Mouse (Mus musculus) embryonic facial prominence, embryonic 10.5 days (tissue): ENCODE measurements around the gene Tamm41. TPM values are rescaled to one million over a fixed set of nuclear protein-coding genes. Genes with fewer than 3 reads are reported as not detected.

ENCODE experiments used
- DNase-seq: peaks from one replicate; pipeline ENCODE4 v3.0.0-alpha.2; 2017; ENCODE audit warnings: low spot score
- H3K27ac ChIP-seq: fragments of 300-500 bp; sonication (generic); replicated peaks from 2 replicates; pipeline ENCODE4 v1.5.1; 2016; ENCODE audit warnings: mild to moderate bottlenecking
- H3K27me3 ChIP-seq: fragments of 300-500 bp; sonication (generic); replicated peaks from 2 replicates; pipeline ENCODE4 v1.6.1; 2016; ENCODE audit warnings: low read depth, mild to moderate bottlenecking; ENCODE audit not compliant: poor library complexity, severe bottlenecking
- H3K36me3 ChIP-seq: fragments of 300-500 bp; sonication (generic); replicated peaks from 2 replicates; pipeline ENCODE4 v1.6.1; 2016; ENCODE audit warnings: mild to moderate bottlenecking, moderate library complexity
- H3K4me1 ChIP-seq: fragments of 300-500 bp; sonication (generic); 2 replicates; pipeline ENCODE4 v1.6.1; 2016
- H3K4me3 ChIP-seq: fragments of 300-500 bp; sonication (generic); 2 replicates; pipeline ENCODE4 v1.5.1; 2016; ENCODE audit warnings: mild to moderate bottlenecking, moderate library complexity
- H3K9me3 ChIP-seq: fragments of 300-500 bp; sonication (generic); 2 replicates; pipeline ENCODE4 v1.6.1; 2016; ENCODE audit warnings: mild to moderate bottlenecking
- WGBS: fragments of 180-500 bp; shearing (Covaris S2); methylation state at CpG from one replicate; pipeline ENCODE4 v1.1.7; 2016; 5-methylcytosine and 5-hydroxymethylcytosine counted together
- polyA plus RNA-seq: library from polyadenylated mRNA; unstranded; fragments of >200 nt; fragmentation: Nextera tagmentation; extraction: Ambion mirVana; gene quantifications from 2 replicates; pipeline ENCODE4 v1.2.1, GENCODE M21; 2016

Tamm41 gene
- polyA plus RNA-seq, 1 experiment from 2014 or later: 96.8 TPM

- H3K27ac ChIP-seq: no peak overlapping the region
- no peak for DNase-seq
- peaks cover 76% of the 10 kb centered on the region for H3K36me3 ChIP-seq
- H3K4me1 ChIP-seq: peaks cover 19% of the 10 kb centered on the region
- no peaks in the 10 kb centered on the region for H3K27me3 ChIP-seq
- H3K4me3 ChIP-seq: no peak overlapping the region
- H3K9me3 ChIP-seq: no peaks in the 10 kb centered on the region
- 73% methylated on average over 9 of the region's 9 CpGs for WGBS
Measured at GRCm38 (mm10) chr6:115010815-115011214, 26.9 kb downstream of the Tamm41 start.

GRCm38 (mm10) chr6:115010304-115010703, 27.4 kb downstream of the Tamm41 start:
- Histone ChIP-seq H3K4me3 (no peak overlapping the region), H3K36me3 (peaks cover 76% of the 10 kb centered on the region), H3K27me3 (no peaks in the 10 kb centered on the region), H3K9me3 (no peaks in the 10 kb centered on the region), H3K4me1 (peaks cover 19% of the 10 kb centered on the region), H3K27ac (no peak overlapping the region)
- WGBS: 84% methylated on average over 9 of the region's 9 CpGs
- no peak for DNase-seq

GRCm38 (mm10) chr6:115007728-115008127, 29.9 kb downstream of the Tamm41 start:
- H3K27ac ChIP-seq: peak overlapping the region; percentile 65; the same call in 1 of the 2 replicates
- no peaks in the 10 kb centered on the region for H3K27me3 ChIP-seq
- no peaks in the 10 kb centered on the region for H3K9me3 ChIP-seq
- H3K36me3 ChIP-seq: peaks cover 67% of the 10 kb centered on the region
- H3K4me1 ChIP-seq: peaks cover 17% of the 10 kb centered on the region
- WGBS: 29% methylated on average over 5 of the region's 5 CpGs
- no peak overlapping the region for H3K4me3 ChIP-seq
- peak; percentile 83 for DNase-seq

GRCm38 (mm10) chr6:115006948-115007347, 30.7 kb downstream of the Tamm41 start:
- Histone ChIP-seq H3K36me3 (peaks cover 61% of the 10 kb centered on the region), H3K27me3 (no peaks in the 10 kb centered on the region), H3K27ac (peak overlapping the region; percentile 65), H3K9me3 (no peaks in the 10 kb centered on the region), H3K4me3 (no peak overlapping the region), H3K4me1 (peaks cover 15% of the 10 kb centered on the region)
- DNase-seq: peak; percentile 38
- 48% methylated on average over 6 of the region's 6 CpGs for WGBS

GRCm38 (mm10) chr6:115006065-115006464, 31.6 kb downstream of the Tamm41 start:
- no peak for DNase-seq
- Histone ChIP-seq H3K27ac (no peak overlapping the region; the same call in 1 of the 2 replicates), H3K27me3 (no peaks in the 10 kb centered on the region), H3K4me3 (no peak overlapping the region), H3K4me1 (peaks cover 15% of the 10 kb centered on the region), H3K36me3 (peaks cover 55% of the 10 kb centered on the region), H3K9me3 (no peaks in the 10 kb centered on the region)
- WGBS: 81% methylated on average over 3 of the region's 3 CpGs

- Histone ChIP-seq H3K27ac (no peak overlapping the region; the same call in 1 of the 2 replicates), H3K4me3 (no peak overlapping the region), H3K9me3 (no peaks in the 10 kb centered on the region), H3K27me3 (no peaks in the 10 kb centered on the region), H3K36me3 (peaks cover 53% of the 10 kb centered on the region), H3K4me1 (peaks cover 15% of the 10 kb centered on the region)
- WGBS: 83% methylated on average over 8 of the region's 8 CpGs
- no peak for DNase-seq
Measured at GRCm38 (mm10) chr6:115005351-115005890, 32.3 kb downstream of the Tamm41 start.

- Histone ChIP-seq H3K27me3 (no peaks in the 10 kb centered on the region), H3K27ac (no peak overlapping the region), H3K36me3 (peaks cover 53% of the 10 kb centered on the region), H3K4me1 (peaks cover 15% of the 10 kb centered on the region), H3K9me3 (no peaks in the 10 kb centered on the region), H3K4me3 (no peak overlapping the region)
- DNase-seq: no peak
- 84% methylated on average over 8 of the region's 8 CpGs for WGBS
Measured at GRCm38 (mm10) chr6:115004636-115005035, 33.0 kb downstream of the Tamm41 start.

GRCm38 (mm10) chr6:114998374-114999031, 39.2 kb downstream of the Tamm41 start:
- no peak overlapping the region for H3K4me3 ChIP-seq
- no peaks in the 10 kb centered on the region for H3K27me3 ChIP-seq
- 88% methylated on average over 16 of the region's 16 CpGs for WGBS
- no peak for DNase-seq
- no peaks in the 10 kb centered on the region for H3K9me3 ChIP-seq
- H3K36me3 ChIP-seq: peaks cover 17% of the 10 kb centered on the region
- H3K4me1 ChIP-seq: peaks cover 23% of the 10 kb centered on the region
- no peak overlapping the region for H3K27ac ChIP-seq

GRCm38 (mm10) chr6:114997471-114997870, 40.2 kb downstream of the Tamm41 start:
- no peak overlapping the region for H3K27ac ChIP-seq
- H3K36me3 ChIP-seq: peaks cover 17% of the 10 kb centered on the region
- WGBS: 43% methylated on average over 5 of the region's 5 CpGs
- H3K4me1 ChIP-seq: peaks cover 23% of the 10 kb centered on the region
- H3K27me3 ChIP-seq: no peaks in the 10 kb centered on the region
- DNase-seq: peak; percentile 41
- H3K9me3 ChIP-seq: no peaks in the 10 kb centered on the region
- H3K4me3 ChIP-seq: no peak overlapping the region

- H3K4me3 ChIP-seq: no peak overlapping the region
- H3K9me3 ChIP-seq: no peaks in the 10 kb centered on the region
- H3K4me1 ChIP-seq: peaks cover 23% of the 10 kb centered on the region
- H3K36me3 ChIP-seq: peaks cover 17% of the 10 kb centered on the region
- WGBS: 73% methylated on average over 5 of the region's 5 CpGs
- H3K27me3 ChIP-seq: no peaks in the 10 kb centered on the region
- no peak overlapping the region for H3K27ac ChIP-seq
- no peak for DNase-seq
Measured at GRCm38 (mm10) chr6:114996910-114997309, 40.8 kb downstream of the Tamm41 start.

GRCm38 (mm10) chr6:114994079-114994478, 43.6 kb downstream of the Tamm41 start:
- no peak for DNase-seq
- no peak overlapping the region for H3K4me3 ChIP-seq
- H3K36me3 ChIP-seq: no peaks in the 10 kb centered on the region
- no peaks in the 10 kb centered on the region for H3K27me3 ChIP-seq
- peaks cover 36% of the 10 kb centered on the region for H3K4me1 ChIP-seq
- WGBS: 89% methylated on average over 5 of the region's 5 CpGs
- H3K27ac ChIP-seq: no peak overlapping the region
- H3K9me3 ChIP-seq: no peaks in the 10 kb centered on the region

GRCm38 (mm10) chr6:114993659-114994058, 44.0 kb downstream of the Tamm41 start:
- WGBS: 85% methylated on average over 8 of the region's 8 CpGs
- H3K4me1 ChIP-seq: peaks cover 39% of the 10 kb centered on the region
- H3K36me3 ChIP-seq: no peaks in the 10 kb centered on the region
- H3K9me3 ChIP-seq: no peaks in the 10 kb centered on the region
- no peak for DNase-seq
- H3K27me3 ChIP-seq: no peaks in the 10 kb centered on the region
- no peak overlapping the region for H3K27ac ChIP-seq
- no peak overlapping the region for H3K4me3 ChIP-seq

- no peak for DNase-seq
- no peaks in the 10 kb centered on the region for H3K36me3 ChIP-seq
- no peaks in the 10 kb centered on the region for H3K9me3 ChIP-seq
- WGBS: 81% methylated on average over 4 of the region's 4 CpGs
- peaks cover 35% of the 10 kb centered on the region for H3K4me1 ChIP-seq
- no peak overlapping the region for H3K4me3 ChIP-seq
- H3K27me3 ChIP-seq: no peaks in the 10 kb centered on the region
- H3K27ac ChIP-seq: no peak overlapping the region
Measured at GRCm38 (mm10) chr6:114991909-114992308, 45.8 kb downstream of the Tamm41 start.
